In genomic region chr8:115560985-115561916, GRCm38 (mm10) we compare ENCODE assay signal across 23 mouse cellular contexts.
DNase-seq lines count a peak whose midpoint lies in the region; ATAC-seq and TF ChIP-seq lines count a peak whose summit lies in the region.
"Had no signal": no experiment of that assay in that cellular context is flagged by ENCODE, and none has a peak within 500 bp of the region (broad histone marks: within the 10 kb centered on the region; RNA-seq: fewer than 3 reads in every experiment).

No protein-coding gene starts in this region.

- DNase-seq in heart, postnatal 14 days = no peak
- no peak for DNase-seq in liver, embryonic 13.5 days
- no peak for DNase-seq in spleen, postnatal 4 days (ENCODE audit: low spot score in 2 of 2)
- DNase-seq: cerebellum, adult 2 months; forebrain, postnatal 0 days; heart, postnatal 36 days; kidney, adult 8-10 months; kidney, postnatal 14 days; left cerebral cortex, postnatal 4 days; lung, adult 18-20 months; lung, postnatal 14 days; right cerebral cortex, postnatal 14 days; thymus, postnatal 25 days had no signal

- no peaks in the 10 kb centered on the region for H3K27me3 ChIP-seq in heart, embryonic 12.5 days (replicated peaks)
- no peaks in the 10 kb centered on the region for H3K27me3 ChIP-seq in intestine, postnatal 0 days (replicated peaks; ENCODE audit: control insufficient read depth, insufficient read depth, low read length)
- no peaks in the 10 kb centered on the region for H3K27me3 ChIP-seq in liver, embryonic 13.5 days
- H3K27me3 ChIP-seq in stomach, embryonic 15.5 days (replicated peaks) = no peaks in the 10 kb centered on the region
- H3K27me3 ChIP-seq: embryonic facial prominence, embryonic 12.5 days; hindbrain, embryonic 15.5 days; megakaryocyte, embryonic 14.5 days; midbrain, embryonic 15.5 days had no signal

- no peak overlapping the region for H3K9ac ChIP-seq in heart, embryonic 12.5 days
- 0 out of 2 replicates have a peak overlapping the region, but pooled peaks have one; percentile 11 for H3K9ac ChIP-seq in intestine, postnatal 0 days (ENCODE audit: low read depth, low read length)
- H3K9ac ChIP-seq in liver, embryonic 13.5 days = no peak overlapping the region
- H3K9ac ChIP-seq in stomach, embryonic 15.5 days = no peak overlapping the region
- H3K9ac ChIP-seq: embryonic facial prominence, embryonic 12.5 days; forebrain, postnatal 0 days; hindbrain, embryonic 15.5 days; midbrain, embryonic 15.5 days had no signal

- 20% methylated on average over 18 of the region's 18 CpGs for WGBS in heart, embryonic 12.5 days
- 33% methylated on average over 18 of the region's 18 CpGs for WGBS in intestine, postnatal 0 days
- 52% methylated on average over 18 of the region's 18 CpGs for WGBS in liver, embryonic 13.5 days (ENCODE audit: insufficient replicate concordance)
- 48% methylated on average over 18 of the region's 18 CpGs for WGBS in stomach, embryonic 15.5 days

- H3K9me3 ChIP-seq in heart, embryonic 12.5 days (replicated peaks) = no peaks in the 10 kb centered on the region
- no peaks in the 10 kb centered on the region for H3K9me3 ChIP-seq in intestine, postnatal 0 days (ENCODE audit: control insufficient read depth)
- H3K9me3 ChIP-seq in liver, embryonic 13.5 days (replicated peaks) = no peaks in the 10 kb centered on the region
- no peaks in the 10 kb centered on the region for H3K9me3 ChIP-seq in stomach, embryonic 15.5 days
- H3K9me3 ChIP-seq: embryonic facial prominence, embryonic 12.5 days; hindbrain, embryonic 15.5 days; megakaryocyte, embryonic 14.5 days; midbrain, embryonic 15.5 days had no signal

- peaks cover 22% of the 10 kb centered on the region for H3K4me1 ChIP-seq in heart, embryonic 12.5 days (replicated peaks)
- H3K4me1 ChIP-seq in intestine, postnatal 0 days (replicated peaks; ENCODE audit: control insufficient read depth, insufficient read depth, low read length) = peaks cover 9% of the 10 kb centered on the region
- H3K4me1 ChIP-seq in liver, embryonic 13.5 days (replicated peaks) = peaks cover 13% of the 10 kb centered on the region; the same call in 1 of the 2 replicates
- H3K4me1 ChIP-seq in stomach, embryonic 15.5 days = no peaks in the 10 kb centered on the region
- H3K4me1 ChIP-seq: embryonic facial prominence, embryonic 12.5 days; hindbrain, embryonic 15.5 days; megakaryocyte, embryonic 14.5 days; midbrain, embryonic 15.5 days had no signal

- no peak overlapping the region for H3K27ac ChIP-seq in heart, embryonic 12.5 days (ENCODE audit: poor library complexity, severe bottlenecking)
- peak overlapping the region; percentile 90 for H3K27ac ChIP-seq in intestine, postnatal 0 days (ENCODE audit: low read depth, low read length)
- H3K27ac ChIP-seq in liver, embryonic 13.5 days = peak overlapping the region; percentile 34
- H3K27ac ChIP-seq in stomach, embryonic 15.5 days = no peak overlapping the region; the same call in 1 of the 2 replicates
- H3K27ac ChIP-seq: embryonic facial prominence, embryonic 12.5 days; hindbrain, embryonic 15.5 days; midbrain, embryonic 15.5 days had no signal

- intact Hi-C loops in heart, postnatal 14 days (cut with DNase I) = no loop called here

- no peak overlapping the region for H3K4me3 ChIP-seq in heart, embryonic 12.5 days
- no peak overlapping the region for H3K4me3 ChIP-seq in intestine, postnatal 0 days (ENCODE audit: low read depth, low read length)
- H3K4me3 ChIP-seq in liver, embryonic 13.5 days (replicated peaks) = no peak overlapping the region
- H3K4me3 ChIP-seq in stomach, embryonic 15.5 days (replicated peaks) = no peak overlapping the region
- H3K4me3 ChIP-seq: embryonic facial prominence, embryonic 12.5 days; hindbrain, embryonic 15.5 days; megakaryocyte, embryonic 14.5 days; midbrain, embryonic 15.5 days; myocyte had no signal

- H3K4me2 ChIP-seq in heart, embryonic 12.5 days = peak overlapping the region; percentile 52
- peak overlapping the region; percentile 48 for H3K4me2 ChIP-seq in intestine, postnatal 0 days (replicated peaks; ENCODE audit: low read depth)
- H3K4me2 ChIP-seq in liver, embryonic 13.5 days = 0 out of 2 replicates have a peak overlapping the region, but pooled peaks have one; percentile 23
- H3K4me2 ChIP-seq in stomach, embryonic 15.5 days = no peak overlapping the region
- H3K4me2 ChIP-seq: embryonic facial prominence, embryonic 12.5 days; hindbrain, embryonic 15.5 days; midbrain, embryonic 15.5 days had no signal

- no peak for TF ChIP-seq CTCF in intestine, postnatal 0 days (IDR thresholded peaks at IDR 0.05; ENCODE audit: low read depth)

- 0 out of 2 replicates have a peak, but pooled peaks have one; percentile 9 for ATAC-seq in heart, embryonic 12.5 days (ENCODE audit: insufficient number of reproducible peaks, low FRiP score)
- ATAC-seq in intestine, postnatal 0 days = peak; percentile 94
- peak; percentile 74 for ATAC-seq in liver, embryonic 13.5 days (ENCODE audit: low read depth)
- peak; percentile 71; the same call in 1 of the 2 replicates for ATAC-seq in stomach, embryonic 15.5 days (ENCODE audit: insufficient read depth, low FRiP score, low read depth)
- no peak for ATAC-seq in erythroid progenitor cell, adult 5-6 weeks (replicated peaks; ENCODE audit: low FRiP score, poor library complexity, severe bottlenecking)
- ATAC-seq in erythroblast, adult 5-6 weeks (replicated peaks; ENCODE audit: low FRiP score, poor library complexity, severe bottlenecking) = no peak
- ATAC-seq: forebrain, postnatal 0 days; midbrain, embryonic 15.5 days had no signal

- H3K36me3 ChIP-seq in heart, embryonic 12.5 days = no peaks in the 10 kb centered on the region
- no peaks in the 10 kb centered on the region for H3K36me3 ChIP-seq in intestine, postnatal 0 days (ENCODE audit: control insufficient read depth, insufficient read depth)
- no peaks in the 10 kb centered on the region for H3K36me3 ChIP-seq in liver, embryonic 13.5 days
- no peaks in the 10 kb centered on the region for H3K36me3 ChIP-seq in stomach, embryonic 15.5 days
- H3K36me3 ChIP-seq: embryonic facial prominence, embryonic 12.5 days; hindbrain, embryonic 15.5 days; midbrain, embryonic 15.5 days had no signal

Comparison
In these comparisons a context has a peak if more than half of its experiments do, and no peak if none do; other contexts are left out.
1. ATAC-seq: peak in heart, embryonic 12.5 days (single experiment), intestine, postnatal 0 days (single experiment), liver, embryonic 13.5 days (single experiment) and stomach, embryonic 15.5 days (single experiment); none in erythroid progenitor cell, adult 5-6 weeks (single experiment) and erythroblast, adult 5-6 weeks (single experiment).
2. H3K27ac ChIP-seq: peak in intestine, postnatal 0 days (single experiment) and liver, embryonic 13.5 days (single experiment); none in heart, embryonic 12.5 days (single experiment) and stomach, embryonic 15.5 days (single experiment).